8 mouse cellular contexts compared by ENCODE assay signal in genomic region chr1:92099502-92099901, GRCm38 (mm10).
A peak's percentile ranks its signal among the peaks of the same experiment; 100 is the strongest.
DNase-seq lines count a peak whose midpoint lies in the region; TF ChIP-seq lines count a peak whose summit lies in the region.
"Had no signal": no experiment of that assay in that cellular context is flagged by ENCODE, and none has a peak within 500 bp of the region (broad histone marks: within the 10 kb centered on the region; RNA-seq: fewer than 3 reads in every experiment).

No protein-coding gene starts in this region.

- TF ChIP-seq POLR2A in cortical plate, adult 2 months (IDR thresholded peaks at IDR 0.05; ENCODE audit: extremely low read depth, insufficient read depth, low read length), result no peak

- TF ChIP-seq CTCF in cortical plate, adult 2 months (IDR thresholded peaks at IDR 0.05; ENCODE audit: extremely low read depth, insufficient read depth, low read length), result no peak

- peak overlapping the region; percentile 70 for H3K27ac ChIP-seq in cortical plate, adult 2 months (ENCODE audit: insufficient read depth, low read length)

- H3K4me1 ChIP-seq in cortical plate, adult 2 months (ENCODE audit: control insufficient read depth, insufficient read depth, low read length), result peaks cover 21% of the 10 kb centered on the region

- DNase-seq in layer of hippocampus, adult 9-11 months, result peak; percentile 31
- DNase-seq in layer of hippocampus, adult 18-20 months (ENCODE audit: low spot score in 2 of 2), result no peak
- peak; percentile 24 for DNase-seq in NIH3T3 (ENCODE audit: low read depth)
- peak; percentile 59 for DNase-seq in lung, postnatal 10 days
- DNase-seq in spleen, postnatal 36 days (ENCODE audit: low spot score in 2 of 2), result no peak
- DNase-seq in spleen, postnatal 10 days (ENCODE audit: low spot score in 2 of 2), result no peak

- H3K4me3 ChIP-seq in cortical plate, adult 2 months (ENCODE audit: insufficient read depth, low read length), result no peak overlapping the region
- H3K4me3 ChIP-seq: forebrain, embryonic 10.5 days had no signal

Comparison
In these comparisons a context has a peak if more than half of its experiments do, and no peak if none do; other contexts are left out.
1. DNase-seq: peak in layer of hippocampus, adult 9-11 months (single experiment), NIH3T3 (single experiment) and lung, postnatal 10 days (single experiment); none in layer of hippocampus, adult 18-20 months (0 of 2), spleen, postnatal 36 days (0 of 2) and spleen, postnatal 10 days (0 of 2).